Mouse (Mus musculus): ENCODE measurements around the gene Gstm6.

Gene Gstm6

GRCm38 (mm10) chr3:107940524-107940923, 3.0 kb downstream of the Gstm6 start:
- DNase-seq (ENCODE audit: low spot score in 2 of 2), result no peak

DNA sequence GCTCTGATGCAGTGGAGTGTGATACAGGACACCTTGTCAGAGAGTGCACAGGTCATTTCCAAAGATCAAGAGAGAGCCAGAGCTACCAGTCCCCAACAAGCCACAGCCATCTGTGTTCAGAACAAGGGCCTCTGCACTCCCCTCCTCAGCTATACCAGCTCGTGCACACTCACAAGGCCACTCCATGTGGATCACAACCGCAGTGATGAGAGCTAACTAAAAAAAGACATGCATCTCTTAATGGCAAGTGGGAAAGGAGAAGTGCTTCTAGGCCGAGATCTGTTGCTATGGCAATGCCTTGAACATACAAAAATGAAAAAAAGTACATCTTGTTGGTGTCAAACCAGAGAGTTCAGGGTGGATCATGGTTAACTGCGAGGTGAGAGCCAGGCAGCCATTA, 3.7 kb downstream of the Gstm6 start:
- DNase-seq (ENCODE audit: low spot score in 2 of 2), result no peak

DNA sequence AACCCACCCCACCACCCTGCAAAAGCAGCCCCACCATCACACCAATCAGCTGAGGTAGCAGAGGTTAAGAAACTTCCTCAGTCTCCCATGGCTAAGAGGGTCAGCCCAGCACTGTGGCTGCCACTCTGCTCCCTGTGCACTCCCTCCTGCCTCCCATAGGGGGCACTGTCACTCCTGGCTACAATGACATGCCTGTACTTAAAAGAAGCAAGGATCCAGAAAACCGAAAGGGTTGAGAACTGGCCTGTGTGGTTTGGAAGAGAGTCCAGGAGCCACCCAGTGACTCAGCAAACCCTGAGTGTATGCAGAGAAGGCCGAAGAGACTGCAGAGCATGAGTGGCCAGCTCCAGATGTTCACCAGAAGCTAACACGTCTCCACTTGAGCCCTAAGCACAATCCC, 4.1 kb downstream of the Gstm6 start:
- peak; percentile 37 to 77 for DNase-seq (ENCODE audit: low spot score in 2 of 2)

GRCm38 (mm10) chr3:107935888-107936287, 7.7 kb downstream of the Gstm6 start:
- no peak for DNase-seq (ENCODE audit: low spot score in 2 of 2)

DNA sequence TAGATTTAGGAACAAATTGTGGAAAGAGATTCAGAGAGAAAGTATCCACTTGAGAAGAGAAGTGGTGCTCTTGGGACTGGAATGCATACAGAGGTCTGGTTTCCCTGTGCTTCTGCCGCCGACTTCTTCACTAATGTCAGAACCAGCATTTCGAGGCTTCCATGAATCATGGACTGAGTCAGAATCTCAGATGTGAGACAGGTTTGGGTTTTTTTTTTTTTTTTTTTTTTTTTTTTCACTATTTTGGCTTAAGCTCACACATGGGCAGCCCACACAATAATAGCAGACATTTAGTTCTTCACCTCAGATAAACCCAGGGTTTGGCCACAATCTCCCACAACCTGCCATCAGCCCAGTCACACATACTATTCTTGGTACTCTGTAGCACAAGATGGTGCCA, 8.3 kb downstream of the Gstm6 start:
- no peak for DNase-seq (ENCODE audit: low spot score in 2 of 2)

- DNase-seq (ENCODE audit: low spot score in 2 of 2), result no peak
Observed at GRCm38 (mm10) chr3:107932128-107932527, 11.4 kb downstream of the Gstm6 start.

- peak; percentile 85 to 91 for DNase-seq (ENCODE audit: low spot score in 2 of 2)
Observed at GRCm38 (mm10) chr3:107931670-107932069, 11.9 kb downstream of the Gstm6 start, which contains the start of gene Gstm7. Gene Gstm7, minus strand, starts transcription at chr3:107931817.

- DNase-seq (ENCODE audit: low spot score in 2 of 2), result no peak
Observed at GRCm38 (mm10) chr3:107931134-107931533, 12.4 kb downstream of the Gstm6 start.

GRCm38 (mm10) chr3:107929731-107930130, 13.8 kb downstream of the Gstm6 start:
- DNase-seq (ENCODE audit: low spot score in 2 of 2), result no peak

DNA sequence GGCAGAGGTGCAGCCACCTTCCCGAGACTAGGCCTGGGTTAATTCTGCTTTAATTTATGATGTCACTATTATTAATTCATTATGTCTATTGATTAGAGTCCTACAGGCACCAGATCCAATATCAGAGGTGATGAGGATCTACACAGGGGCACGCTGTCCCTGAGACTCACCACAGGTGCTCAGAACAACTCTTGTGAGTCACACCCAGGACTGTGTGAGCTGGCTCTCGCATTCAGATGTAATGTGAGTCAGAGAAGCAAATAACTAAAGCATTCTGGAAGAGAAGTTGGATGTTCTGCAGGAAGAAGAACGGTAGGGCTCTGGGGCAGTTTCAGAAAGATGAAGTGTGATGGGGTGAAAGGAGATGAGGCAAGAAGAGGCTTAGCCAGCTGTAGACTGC, 14.3 kb downstream of the Gstm6 start:
- DNase-seq (ENCODE audit: low spot score in 2 of 2), result no peak

- no peak for DNase-seq (ENCODE audit: low spot score in 2 of 2)
Observed at GRCm38 (mm10) chr3:107928691-107929090, 14.9 kb downstream of the Gstm6 start.

GRCm38 (mm10) chr3:107927841-107928240, 15.7 kb downstream of the Gstm6 start:
- DNase-seq (ENCODE audit: low spot score in 2 of 2), result no peak

DNA sequence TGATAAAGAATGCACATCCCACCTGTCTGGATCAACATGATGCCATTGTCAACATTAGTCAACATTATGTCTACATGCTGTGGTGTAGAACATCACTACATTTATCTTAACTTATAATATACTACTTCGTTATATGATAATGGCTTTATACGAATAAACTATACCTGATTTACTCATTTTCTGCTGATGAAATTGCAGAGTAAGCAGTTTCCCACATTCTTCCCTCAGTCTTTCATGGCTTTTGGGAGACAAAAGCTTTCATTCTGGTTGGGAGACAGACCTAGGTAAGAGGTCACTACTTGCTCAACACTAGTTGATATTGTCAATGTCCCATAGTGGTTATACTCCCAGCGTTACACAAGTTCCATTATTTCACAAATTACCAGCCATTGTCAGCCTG, 18.2 kb downstream of the Gstm6 start:
- no peak for DNase-seq (ENCODE audit: low spot score in 2 of 2)

GRCm38 (mm10) chr3:107920348-107920747, 23.2 kb downstream of the Gstm6 start:
- no peak for DNase-seq (ENCODE audit: low spot score in 2 of 2)

GRCm38 (mm10) chr3:107917783-107918408, 25.7 kb downstream of the Gstm6 start:
- peak; percentile 42 to 70 for DNase-seq (ENCODE audit: low spot score in 2 of 2)

DNA sequence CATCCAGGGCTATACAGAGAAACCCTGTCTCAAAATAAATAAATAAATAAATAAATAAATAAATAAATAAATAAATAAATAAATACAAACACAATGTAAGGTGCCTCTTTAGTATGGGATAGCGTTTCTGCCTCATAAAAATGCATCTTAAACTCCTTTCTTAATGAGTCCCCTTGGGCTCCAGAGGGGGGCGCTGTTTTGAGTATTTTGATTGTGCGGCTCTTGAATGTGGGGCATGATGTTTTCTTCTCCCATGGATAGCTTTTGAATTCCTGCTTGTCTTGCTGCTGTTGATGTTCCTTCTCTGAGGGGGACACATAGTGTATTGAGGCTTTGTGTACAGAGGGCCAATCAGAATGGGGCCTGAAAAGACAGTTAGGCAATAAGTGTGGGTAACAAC, 26.5 kb downstream of the Gstm6 start:
- DNase-seq (ENCODE audit: low spot score in 2 of 2), result no peak

GRCm38 (mm10) chr3:107916674-107917073, 26.9 kb downstream of the Gstm6 start:
- no peak for DNase-seq (ENCODE audit: low spot score in 2 of 2)

DNA sequence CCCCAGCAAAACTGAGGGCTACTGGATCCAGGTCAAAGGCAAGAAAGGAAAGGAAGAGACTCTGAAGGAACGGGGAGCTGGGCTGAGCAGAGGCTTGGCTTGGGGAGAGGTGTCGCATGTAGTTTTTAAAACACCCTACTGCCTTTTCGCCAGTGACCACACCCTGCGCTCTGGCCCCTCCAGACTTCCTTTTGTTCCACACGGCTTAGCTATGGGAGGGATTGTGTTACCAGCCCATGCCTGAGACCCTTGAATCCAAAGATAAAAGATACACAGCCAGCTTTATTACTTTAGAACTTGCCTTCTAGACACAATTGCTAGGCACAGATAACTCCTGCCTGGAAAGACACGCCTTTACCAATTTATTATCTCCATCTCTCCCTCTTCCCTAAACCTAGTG, 37.6 kb downstream of the Gstm6 start:
- no peak for DNase-seq (ENCODE audit: low spot score in 2 of 2)

GRCm38 (mm10) chr3:107900955-107901673, 42.4 kb downstream of the Gstm6 start:
- DNase-seq (ENCODE audit: low spot score in 2 of 2), result no peak

DNA sequence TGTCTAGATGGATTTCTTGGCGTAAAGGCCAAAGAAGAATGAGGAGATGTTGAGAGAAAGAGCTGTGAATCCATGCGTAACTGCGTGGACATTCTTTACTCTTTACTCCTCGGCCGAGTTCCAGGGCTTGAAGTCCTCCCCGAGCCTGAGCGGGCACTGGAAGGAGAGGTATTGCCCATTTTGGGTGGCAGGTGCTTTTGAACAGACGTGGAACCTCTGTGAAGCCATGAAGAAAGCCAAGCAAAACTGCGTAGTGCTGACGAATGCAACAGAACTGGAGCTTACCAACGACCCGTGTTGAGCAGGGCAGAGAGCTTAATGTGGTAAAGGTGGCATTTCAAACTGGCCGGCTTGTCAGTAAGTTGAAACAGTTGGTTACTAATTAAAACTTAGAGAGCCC, 44.9 kb downstream of the Gstm6 start:
- no peak for DNase-seq (ENCODE audit: low spot score in 2 of 2)

GRCm38 (mm10) chr3:107895720-107896569, 47.6 kb downstream of the Gstm6 start, which contains the start of gene Gstm5:
Gene Gstm5, plus strand, starts transcription at chr3:107895821.
- DNase-seq (ENCODE audit: low spot score in 2 of 2), result peak; percentile 75 to 86

DNA sequence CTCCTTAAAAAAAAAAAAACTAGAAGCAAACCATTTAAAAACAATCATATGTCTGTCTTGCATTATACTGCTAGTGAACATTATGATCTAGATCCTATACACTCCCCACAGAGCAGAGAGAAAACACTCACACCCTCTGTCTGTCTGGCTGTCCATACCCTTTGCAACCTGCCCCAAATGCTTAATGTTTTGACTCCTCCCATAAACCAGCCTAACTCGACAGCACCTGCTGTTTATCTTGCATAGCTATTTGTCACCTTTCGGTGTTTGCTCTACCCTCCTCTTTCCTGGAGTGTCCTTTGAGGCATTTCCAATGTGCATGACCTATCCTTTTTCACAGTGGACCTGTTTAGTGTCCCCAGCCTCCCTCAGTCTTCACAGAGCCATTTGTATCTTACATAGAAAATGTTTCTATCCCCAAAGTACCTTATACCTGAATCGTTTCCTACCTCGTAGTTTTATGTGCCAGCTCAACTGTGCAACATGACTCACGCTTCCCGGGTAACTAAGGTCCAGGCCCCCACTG, 48.3 kb downstream of the Gstm6 start:
- no peak for DNase-seq (ENCODE audit: low spot score in 2 of 2)
